ENCODE assay signal across 24 mouse cellular contexts in the genomic region with DNA sequence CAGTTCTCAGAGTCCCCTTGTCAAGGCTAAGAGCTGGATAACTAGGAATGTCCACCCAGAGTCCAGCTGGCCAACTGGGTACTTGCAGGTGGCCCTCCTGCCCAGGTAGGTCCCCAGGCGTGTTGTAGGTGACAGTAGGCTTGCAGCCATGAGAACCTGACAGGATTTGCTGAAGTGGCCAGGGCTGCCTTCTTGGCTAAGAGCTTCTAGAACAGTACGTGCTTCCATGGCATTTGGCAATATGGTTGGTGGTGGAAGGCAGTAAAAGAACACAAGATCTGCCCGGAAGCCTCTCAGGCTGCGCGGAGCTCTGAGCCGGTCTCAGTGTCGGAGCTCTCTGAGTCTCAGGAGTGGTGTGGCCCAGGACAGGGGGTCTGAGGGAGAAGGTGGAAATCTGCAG. TPM values are rescaled to one million over a fixed set of nuclear protein-coding genes. Genes with fewer than 3 reads are reported as not detected.
"Had no signal": no experiment of that assay in that cellular context is flagged by ENCODE, and none has a peak within 500 bp of the region (broad histone marks: within the 10 kb centered on the region; RNA-seq: fewer than 3 reads in every experiment).

No protein-coding gene starts in this region.

- H3K36me3 ChIP-seq: lung, embryonic 15.5 days; midbrain, embryonic 13.5 days; midbrain, embryonic 15.5 days; neural tube, embryonic 12.5 days; stomach, embryonic 15.5 days had no signal

- H3K27me3 ChIP-seq: lung, embryonic 15.5 days; midbrain, embryonic 15.5 days; neural tube, embryonic 12.5 days; stomach, embryonic 15.5 days had no signal

- DNase-seq: liver, postnatal 0 days; lung, adult 2 months; lung, postnatal 14 days; lung, postnatal 36 days; right cerebral cortex, postnatal 25 days; right cerebral cortex, postnatal 4 days; thymus, adult 2 months; thymus, postnatal 25 days; thymus, postnatal 4 days had no signal

- H3K4me3 ChIP-seq: lung, embryonic 15.5 days; megakaryocyte, embryonic 14.5 days; midbrain, embryonic 13.5 days; midbrain, embryonic 15.5 days; neural tube, embryonic 12.5 days; stomach, embryonic 15.5 days had no signal

- H3K27ac ChIP-seq: lung, embryonic 15.5 days; macrophage; midbrain, embryonic 13.5 days; midbrain, embryonic 15.5 days; neural tube, embryonic 12.5 days; stomach, embryonic 15.5 days; stomach, postnatal 0 days had no signal

- H3K9me3 ChIP-seq: lung, embryonic 15.5 days; midbrain, embryonic 13.5 days; midbrain, embryonic 15.5 days; neural tube, embryonic 12.5 days; stomach, embryonic 15.5 days had no signal

- H3K4me1 ChIP-seq: lung, embryonic 15.5 days; midbrain, embryonic 15.5 days; stomach, embryonic 15.5 days had no signal

RNA-seq across cellular contexts. Expression of a gene that starts 10.6 kb away (rescaled TPM):
- total RNA-seq: megakaryocyte progenitor cell, adult 5-6 weeks; monocyte, adult 5-6 weeks; neutrophil, adult 5-6 weeks had no signal
- polyA plus RNA-seq: liver, postnatal 0 days; macrophage had no signal

RNA-seq across cellular contexts. Expression of a gene that starts 12.4 kb away (rescaled TPM):
- total RNA-seq: megakaryocyte progenitor cell, adult 5-6 weeks; monocyte, adult 5-6 weeks; neutrophil, adult 5-6 weeks had no signal
- polyA plus RNA-seq: liver, postnatal 0 days; lung, adult 2 months; lung, embryonic 15.5 days; lung, postnatal 0 days; macrophage; midbrain, embryonic 13.5 days; neural tube, embryonic 14.5 days; spleen, adult 2 months; stomach, embryonic 15.5 days; stomach, postnatal 0 days; urinary bladder, adult 2 months had no signal

RNA-seq across cellular contexts. Expression of a gene that starts 41.2 kb away (rescaled TPM):
- total RNA-seq: megakaryocyte progenitor cell, adult 5-6 weeks; monocyte, adult 5-6 weeks; neutrophil, adult 5-6 weeks had no signal
- polyA plus RNA-seq: macrophage had no signal

RNA-seq across cellular contexts. Expression of a gene that starts 49.9 kb away (rescaled TPM):
- total RNA-seq: monocyte, adult 5-6 weeks; neutrophil, adult 5-6 weeks had no signal
- polyA plus RNA-seq: liver, postnatal 0 days; macrophage; spleen, adult 2 months had no signal
